8 mouse cellular contexts compared by ENCODE assay signal in the genomic region with DNA sequence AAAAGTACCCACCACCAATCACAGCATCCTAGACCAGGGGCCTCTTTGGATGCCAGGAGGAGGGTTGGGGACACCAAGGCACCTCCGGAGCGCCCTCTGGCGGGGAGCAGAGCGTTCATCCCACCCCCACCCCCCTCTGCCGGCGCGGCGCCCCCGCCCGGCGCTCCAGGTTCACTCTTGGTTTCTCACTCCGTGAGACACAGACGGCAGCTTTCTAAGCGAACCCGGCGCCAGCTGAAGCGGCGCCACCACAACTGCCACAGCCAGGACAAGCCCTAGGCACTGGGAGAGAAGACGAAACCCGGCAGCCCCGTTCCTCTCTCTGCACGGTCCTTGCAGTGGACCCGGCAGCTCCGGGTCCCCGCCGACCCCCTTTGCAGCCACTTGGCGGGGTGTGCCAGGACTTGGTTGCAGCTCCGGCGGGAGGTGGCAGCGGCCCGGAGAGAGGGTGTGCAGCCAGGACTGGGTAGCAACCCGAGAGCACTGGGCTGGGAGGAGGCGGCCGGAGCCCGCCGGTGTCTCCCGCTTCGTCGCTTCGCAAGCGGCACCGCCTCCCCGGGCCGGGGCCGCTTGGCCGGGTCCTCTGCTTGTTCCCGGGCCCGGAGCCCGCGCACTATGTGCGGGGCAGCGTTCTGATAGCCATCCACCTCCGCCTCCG. TPM values are rescaled to one million over a fixed set of nuclear protein-coding genes. Genes with fewer than 3 reads are reported as not detected.
DNase-seq lines count a peak whose midpoint lies in the region; ATAC-seq and TF ChIP-seq lines count a peak whose summit lies in the region.

A gene (plus strand): TSS at position 200 of the 658 bp plus-strand sequence.

- DNase-seq in adrenal gland, adult (ENCODE audit: inconsistent age in 2 of 2, low spot score in 1 of 2) = peak; percentile 47 to 83
- DNase-seq in cerebellum, adult 2 months = peak; percentile 61 to 67
- DNase-seq in forebrain, postnatal 0 days = peak; percentile 96
- DNase-seq in layer of hippocampus, postnatal 10 days (ENCODE audit: low spot score in 2 of 2) = peak; percentile 87 to 92
- peak; percentile 69 for DNase-seq in lung, postnatal 0 days (ENCODE audit: low spot score)
- peak; percentile 81 to 85 for DNase-seq in right cerebral cortex, adult 2 months (ENCODE audit: low spot score in 2 of 2)
- DNase-seq in T-cell, adult 2 months (ENCODE audit: low spot score) = no peak

- 0 out of 2 replicates have a peak, but pooled peaks cover 3% of the 10 kb centered on the region for H3K4me1 ChIP-seq in cerebellum, adult 2 months (ENCODE audit: control insufficient read depth, insufficient read depth, low read length)
- no peaks in the 10 kb centered on the region for H3K4me1 ChIP-seq in forebrain, postnatal 0 days (ENCODE audit: insufficient read depth)
- peaks cover 6% of the 10 kb centered on the region; the same call in 1 of the 2 replicates for H3K4me1 ChIP-seq in hindbrain, embryonic 12.5 days
- H3K4me1 ChIP-seq in lung, postnatal 0 days (ENCODE audit: insufficient read depth, low read depth, low read length) = no peaks in the 10 kb centered on the region

- H3K9me3 ChIP-seq in forebrain, postnatal 0 days (ENCODE audit: low read length) = no peaks in the 10 kb centered on the region
- H3K9me3 ChIP-seq in hindbrain, embryonic 12.5 days (replicated peaks) = no peaks in the 10 kb centered on the region
- H3K9me3 ChIP-seq in lung, postnatal 0 days (ENCODE audit: low read length) = no peaks in the 10 kb centered on the region

- H3K36me3 ChIP-seq in forebrain, postnatal 0 days (ENCODE audit: insufficient read depth) = no peaks in the 10 kb centered on the region
- H3K36me3 ChIP-seq in hindbrain, embryonic 12.5 days = no peaks in the 10 kb centered on the region
- no peaks in the 10 kb centered on the region for H3K36me3 ChIP-seq in lung, postnatal 0 days (ENCODE audit: insufficient read depth, low read length)

- TF ChIP-seq POLR2A in cerebellum, adult 2 months (IDR thresholded peaks at IDR 0.05; ENCODE audit: borderline replicate concordance, insufficient read depth, low read length) = no peak

- under 1% methylated on average over 49 of the region's 54 CpGs for WGBS in cerebellum, adult 2 months
- WGBS in forebrain, postnatal 0 days = 3% methylated on average over 54 of the region's 54 CpGs
- under 1% methylated on average over 54 of the region's 54 CpGs for WGBS in hindbrain, embryonic 12.5 days
- 1% methylated on average over 35 of the region's 54 CpGs for WGBS in lung, postnatal 0 days

- ATAC-seq in forebrain, postnatal 0 days = peak; percentile 95
- peak; percentile 93 for ATAC-seq in hindbrain, embryonic 12.5 days (ENCODE audit: low FRiP score)
- ATAC-seq in lung, postnatal 0 days = peak; percentile 80

- H3K27me3 ChIP-seq in cerebellum, adult 2 months (ENCODE audit: control insufficient read depth, insufficient read depth, low read length) = no peaks in the 10 kb centered on the region
- H3K27me3 ChIP-seq in forebrain, postnatal 0 days (ENCODE audit: insufficient read depth, low read length) = no peaks in the 10 kb centered on the region
- H3K27me3 ChIP-seq in hindbrain, embryonic 12.5 days = no peaks in the 10 kb centered on the region
- H3K27me3 ChIP-seq in lung, postnatal 0 days (replicated peaks; ENCODE audit: insufficient read depth, low read length) = peaks cover 9% of the 10 kb centered on the region; the same call in 1 of the 2 replicates

- H3K9ac ChIP-seq in forebrain, postnatal 0 days = peak within 1 kb of the TSS; percentile 94
- peak within 1 kb of the TSS; percentile 88 for H3K9ac ChIP-seq in hindbrain, embryonic 12.5 days
- H3K9ac ChIP-seq in lung, postnatal 0 days (replicated peaks; ENCODE audit: low read depth) = no peak within 1 kb of the TSS

- H3K27ac ChIP-seq in cerebellum, adult 2 months (ENCODE audit: insufficient read depth, low read length) = no peak within 1 kb of the TSS
- peak within 1 kb of the TSS; percentile 90 for H3K27ac ChIP-seq in forebrain, postnatal 0 days (ENCODE audit: low read depth, low read length)
- H3K27ac ChIP-seq in hindbrain, embryonic 12.5 days = peak within 1 kb of the TSS; percentile 89
- no peak within 1 kb of the TSS for H3K27ac ChIP-seq in lung, postnatal 0 days (ENCODE audit: low read length)

- peak; percentile 61; the same call in 1 of the 2 replicates for TF ChIP-seq CTCF in cerebellum, adult 2 months (IDR thresholded peaks at IDR 0.05; ENCODE audit: borderline replicate concordance, insufficient read depth, low read depth, low read length)
- peak; percentile 79 for TF ChIP-seq CTCF in forebrain, postnatal 0 days (IDR thresholded peaks at IDR 0.05; ENCODE audit: low read depth)
- TF ChIP-seq CTCF in lung, postnatal 0 days (IDR thresholded peaks at IDR 0.05) = peak; percentile 65

- no peak for TF ChIP-seq EP300 in lung, postnatal 0 days (IDR thresholded peaks at IDR 0.05)

- peak within 1 kb of the TSS; percentile 55 for H3K4me3 ChIP-seq in cerebellum, adult 2 months (replicated peaks; ENCODE audit: insufficient read depth, low read depth, low read length)
- H3K4me3 ChIP-seq in forebrain, postnatal 0 days (ENCODE audit: low read depth, low read length) = peak within 1 kb of the TSS; percentile 93
- H3K4me3 ChIP-seq in hindbrain, embryonic 12.5 days = peak within 1 kb of the TSS; percentile 84
- H3K4me3 ChIP-seq in lung, postnatal 0 days (ENCODE audit: low read depth, low read length) = peak within 1 kb of the TSS; percentile 62

- peak within 1 kb of the TSS; percentile 74 for H3K4me2 ChIP-seq in forebrain, postnatal 0 days (ENCODE audit: low read depth)
- peak within 1 kb of the TSS; percentile 80 for H3K4me2 ChIP-seq in hindbrain, embryonic 12.5 days (replicated peaks)
- peak within 1 kb of the TSS; percentile 97 for H3K4me2 ChIP-seq in lung, postnatal 0 days (replicated peaks; ENCODE audit: low read depth, low read length)

RNA-seq across cellular contexts. Expression of the gene that starts here (rescaled TPM):
- 14.5 and 16.3 TPM in 2 replicates for polyA plus RNA-seq in cerebellum, adult 2 months (2012; rRNA removed)
- total RNA-seq in forebrain, postnatal 0 days (2014; rRNA removed) = 107 and 110 TPM in 2 replicates
- 26.0 and 37.8 TPM in 2 replicates for polyA plus RNA-seq in forebrain, postnatal 0 days (2015; fragmentation: Nextera tagmentation; extraction: Ambion mirVana)
- polyA plus RNA-seq in hindbrain, embryonic 12.5 days (2016; fragmentation: Nextera tagmentation; extraction: Ambion mirVana) = 22.1 and 23.2 TPM in 2 replicates
- 10 to 100 TPM; 60.0 to 61.3 TPM for total RNA-seq in layer of hippocampus, postnatal 10 days (2021)
- polyA plus RNA-seq in lung, postnatal 0 days (2015; fragmentation: Nextera tagmentation; extraction: Ambion mirVana) = 0.05 and 0.13 TPM in 2 replicates

Comparison
In these comparisons a context has a peak if more than half of its experiments do, and no peak if none do; other contexts are left out.
1. RNA of the gene that starts here (polyA plus RNA-seq): 26.0 to 37.8 TPM in forebrain, postnatal 0 days, 22.1 to 23.2 TPM in hindbrain, embryonic 12.5 days and 14.5 to 16.3 TPM in cerebellum, adult 2 months; 0.05 to 0.13 TPM in lung, postnatal 0 days; every median in the first group is over 10 times any median in the second.
2. Peak in DNase-seq, ATAC-seq, H3K4me3 ChIP-seq and H3K4me2 ChIP-seq in lung, postnatal 0 days; RNA of the gene not detected or under 1 TPM.
3. H3K27ac ChIP-seq: peak in forebrain, postnatal 0 days (single experiment) and hindbrain, embryonic 12.5 days (single experiment); none in cerebellum, adult 2 months (single experiment) and lung, postnatal 0 days (single experiment).
4. Peak in every context shown above with its lines, with median percentiles within 50 percentile points of each other: H3K4me3 ChIP-seq, CTCF ChIP-seq, ATAC-seq and H3K4me2 ChIP-seq.